Mouse (Mus musculus) MEL (cell line): ENCODE results near the gene Ppp1r14d.
A peak's percentile ranks its signal among the peaks of the same experiment; 100 is the strongest.

ENCODE experiments used
- CTCF ChIP-seq, 3 experiments: IDR thresholded peaks in 2 of 3; conservative IDR thresholded peaks in 1 of 3; 2 replicates each; pipeline ENCODE4 v1.5.1; 2011 to 2012; ENCODE audit warnings: low read length in 3 of 3, low read depth in 2 of 3, mild to moderate bottlenecking in 2 of 3, improper control_type of control experiment in 1 of 3, inconsistent platforms in 1 of 3, mixed read lengths in 1 of 3, moderate library complexity in 1 of 3; ENCODE audit not compliant: control insufficient read depth in 1 of 3, insufficient read depth in 1 of 3, poor library complexity in 1 of 3, severe bottlenecking in 1 of 3
- ETS1 ChIP-seq: IDR thresholded peaks from 2 replicates; pipeline ENCODE4 v1.6.1; 2012; ENCODE audit warnings: low read depth, mild to moderate bottlenecking, inconsistent platforms, low read length, improper control_type of control experiment, moderate library complexity
- GATA1 ChIP-seq: IDR thresholded peaks from 2 replicates; pipeline ENCODE4 v1.6.1; 2011; ENCODE audit warnings: low read depth, low read length, improper control_type of control experiment
- HCFC1 ChIP-seq: IDR thresholded peaks from 2 replicates; pipeline ENCODE4 v1.6.1; 2012; ENCODE audit warnings: low read depth, mild to moderate bottlenecking, inconsistent platforms, low read length, improper control_type of control experiment, moderate library complexity
- NELFE ChIP-seq: IDR thresholded peaks from 2 replicates; pipeline ENCODE4 v1.6.1; 2011; ENCODE audit warnings: low read depth, low read length, improper control_type of control experiment
- TCF12 ChIP-seq: IDR thresholded peaks from 2 replicates; pipeline ENCODE4 v1.6.1; 2014; ENCODE audit warnings: low read depth, mild to moderate bottlenecking, inconsistent platforms, low read length, improper control_type of control experiment, moderate library complexity
- USF1 ChIP-seq: IDR thresholded peaks from 2 replicates; pipeline ENCODE4 v1.6.1; 2014; ENCODE audit warnings: low read depth, mild to moderate bottlenecking, inconsistent platforms, low read length, improper control_type of control experiment, moderate library complexity
- USF2 ChIP-seq, 2 experiments: IDR thresholded peaks; 2 replicates each; pipeline ENCODE4 v1.6.1; 2011 to 2012; ENCODE audit warnings: improper control_type of control experiment in 2 of 2, low read length in 2 of 2, borderline replicate concordance in 1 of 2, inconsistent platforms in 1 of 2, low read depth in 1 of 2, mild to moderate bottlenecking in 1 of 2; ENCODE audit not compliant: insufficient read depth in 1 of 2
- ZNF384 ChIP-seq: IDR thresholded peaks from 2 replicates; pipeline ENCODE4 v1.6.1; 2012; ENCODE audit warnings: low read depth, mild to moderate bottlenecking, inconsistent platforms, low read length, improper control_type of control experiment

DNA sequence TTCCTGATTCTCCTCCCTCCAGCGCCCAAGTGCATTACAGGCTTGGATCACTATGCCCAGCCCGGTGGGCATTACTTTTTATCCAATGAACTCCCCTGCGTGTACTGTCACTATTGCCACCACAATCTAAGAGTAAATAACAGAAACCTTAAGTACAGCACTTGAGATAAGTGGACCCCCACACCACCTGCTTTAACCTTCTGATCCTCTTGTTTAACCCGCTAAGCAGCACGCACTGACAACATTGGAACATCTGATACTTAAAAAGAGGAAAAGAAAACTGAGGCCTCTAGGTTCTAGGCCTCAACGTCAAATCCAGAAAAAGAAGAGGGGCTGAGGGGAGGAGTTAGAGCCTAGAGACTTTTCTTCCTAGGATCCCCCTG, 21.8 kb downstream of the Ppp1r14d start:
- TF ChIP-seq NELFE: no peak
- TF ChIP-seq HCFC1: no peak
- no peak for TF ChIP-seq ETS1
- no peak for TF ChIP-seq GATA1
- no peak for TF ChIP-seq CTCF (IDR thresholded peaks at IDR 0.05 in 2 of 3, conservative IDR thresholded peaks at IDR 0.05 in 1 of 3; ENCODE audit: control insufficient read depth in 1 of 3, insufficient read depth in 1 of 3, low read depth in 2 of 3, low read length in 3 of 3, poor library complexity in 1 of 3, severe bottlenecking in 1 of 3)
- TF ChIP-seq ZNF384: 0 out of 2 replicates have a peak, but pooled peaks have one; percentile 25
- no peak for TF ChIP-seq USF1
- TF ChIP-seq USF2 (IDR thresholded peaks at IDR 0.05; ENCODE audit: borderline replicate concordance in 1 of 2, insufficient read depth in 1 of 2, low read depth in 1 of 2, low read length in 2 of 2): no peak
- TF ChIP-seq TCF12: no peak
